Mouse (Mus musculus): ENCODE data around the gene Slc25a34. TPM values are rescaled to one million over a fixed set of nuclear protein-coding genes. Genes with fewer than 3 reads are reported as not detected.

Gene Slc25a34
- polyA plus RNA-seq, 2 experiments: 0.03 TPM; not detected in 1

GRCm38 (mm10) chr4:141653044-141653443 is 29.4 kb upstream of the Slc25a34 start:
- Histone ChIP-seq H3K27ac (no peak overlapping the region), H3K9me3 (ENCODE audit: control insufficient read depth, low read length) (no peaks in the 10 kb centered on the region), H3K4me1 (replicated peaks; ENCODE audit: control insufficient read depth in 2 of 2, insufficient read depth in 2 of 2, low read length in 1 of 2) (peaks cover 0 to 8% of the 10 kb centered on the region in 2 experiments; a peak in 2 of 4 replicates), H3K36me3 (replicated peaks; ENCODE audit: control insufficient read depth, insufficient read depth, low read depth) (no peaks in the 10 kb centered on the region), H3K4me2 (ENCODE audit: low read depth) (no peak overlapping the region), H3K9ac (replicated peaks) (no peak overlapping the region), H3K4me3 (ENCODE audit: insufficient read depth in 1 of 2, low read depth in 2 of 2, low read length in 2 of 2) (no peak overlapping the region), H3K27me3 (ENCODE audit: control insufficient read depth, insufficient read depth, low read length) (no peaks in the 10 kb centered on the region)
- no peak for DNase-seq (ENCODE audit: low read depth in 3 of 3, low spot score in 3 of 3)
- no peak for TF ChIP-seq EP300 (IDR thresholded peaks at IDR 0.05; ENCODE audit: low read depth)
- TF ChIP-seq CTCF (IDR thresholded peaks at IDR 0.05; ENCODE audit: low read depth): no peak
- ATAC-seq (ENCODE audit: insufficient read depth): no peak
- 57% methylated on average over 8 of the region's 8 CpGs for WGBS (ENCODE audit: insufficient replicate concordance)

GRCm38 (mm10) chr4:141651944-141652343 is 28.3 kb upstream of the Slc25a34 start:
- H3K9ac ChIP-seq (replicated peaks): no peak overlapping the region
- ATAC-seq (ENCODE audit: insufficient read depth): no peak
- H3K9me3 ChIP-seq (ENCODE audit: control insufficient read depth, low read length): no peaks in the 10 kb centered on the region
- TF ChIP-seq CTCF (IDR thresholded peaks at IDR 0.05; ENCODE audit: low read depth) (no peak), EP300 (IDR thresholded peaks at IDR 0.05; ENCODE audit: low read depth) (no peak)
- H3K4me1 ChIP-seq (replicated peaks; ENCODE audit: control insufficient read depth in 2 of 2, insufficient read depth in 2 of 2, low read length in 1 of 2): peaks cover 0 to 7% of the 10 kb centered on the region in 2 experiments; a peak in 2 of 4 replicates
- 72% methylated on average over 10 of the region's 10 CpGs for WGBS (ENCODE audit: insufficient replicate concordance)
- H3K27me3 ChIP-seq (ENCODE audit: control insufficient read depth, insufficient read depth, low read length): no peaks in the 10 kb centered on the region
- DNase-seq (ENCODE audit: low read depth in 3 of 3, low spot score in 3 of 3): no peak
- no peak overlapping the region for H3K4me2 ChIP-seq (ENCODE audit: low read depth)
- H3K4me3 ChIP-seq (ENCODE audit: insufficient read depth in 1 of 2, low read depth in 2 of 2, low read length in 2 of 2): no peak overlapping the region
- no peaks in the 10 kb centered on the region for H3K36me3 ChIP-seq (replicated peaks; ENCODE audit: control insufficient read depth, insufficient read depth, low read depth)
- no peak overlapping the region for H3K27ac ChIP-seq

- 77% methylated on average over 6 of the region's 6 CpGs for WGBS (ENCODE audit: insufficient replicate concordance)
- Histone ChIP-seq H3K9ac (replicated peaks) (no peak overlapping the region), H3K27ac (no peak overlapping the region), H3K36me3 (replicated peaks; ENCODE audit: control insufficient read depth, insufficient read depth, low read depth) (no peaks in the 10 kb centered on the region), H3K4me1 (replicated peaks; ENCODE audit: control insufficient read depth in 2 of 2, insufficient read depth in 2 of 2, low read length in 1 of 2) (peaks cover 0 to 2% of the 10 kb centered on the region in 2 experiments; a peak in 2 of 4 replicates), H3K4me2 (ENCODE audit: low read depth) (no peak overlapping the region), H3K27me3 (ENCODE audit: control insufficient read depth, insufficient read depth, low read length) (no peaks in the 10 kb centered on the region), H3K9me3 (ENCODE audit: control insufficient read depth, low read length) (no peaks in the 10 kb centered on the region), H3K4me3 (ENCODE audit: insufficient read depth in 1 of 2, low read depth in 2 of 2, low read length in 2 of 2) (no peak overlapping the region)
- ATAC-seq (ENCODE audit: insufficient read depth) (no peak), DNase-seq (ENCODE audit: low read depth in 3 of 3, low spot score in 3 of 3) (no peak)
- TF ChIP-seq EP300 (IDR thresholded peaks at IDR 0.05; ENCODE audit: low read depth) (no peak), CTCF (IDR thresholded peaks at IDR 0.05; ENCODE audit: low read depth) (no peak)
These were observed 27.7 kb upstream of the Slc25a34 start for GRCm38 (mm10) chr4:141651286-141651685.

GRCm38 (mm10) chr4:141649244-141649643 is 25.6 kb upstream of the Slc25a34 start:
- DNase-seq (ENCODE audit: low read depth in 3 of 3, low spot score in 3 of 3) (no peak), ATAC-seq (ENCODE audit: insufficient read depth) (no peak)
- H3K4me3 ChIP-seq (ENCODE audit: insufficient read depth in 1 of 2, low read depth in 2 of 2, low read length in 2 of 2): no peak overlapping the region
- H3K9me3 ChIP-seq (ENCODE audit: control insufficient read depth, low read length): no peaks in the 10 kb centered on the region
- H3K4me2 ChIP-seq (ENCODE audit: low read depth): no peak overlapping the region
- no peaks in the 10 kb centered on the region for H3K27me3 ChIP-seq (ENCODE audit: control insufficient read depth, insufficient read depth, low read length)
- H3K4me1 ChIP-seq (replicated peaks; ENCODE audit: control insufficient read depth in 2 of 2, insufficient read depth in 2 of 2, low read length in 1 of 2): no peaks in the 10 kb centered on the region
- TF ChIP-seq CTCF (IDR thresholded peaks at IDR 0.05; ENCODE audit: low read depth): no peak
- TF ChIP-seq EP300 (IDR thresholded peaks at IDR 0.05; ENCODE audit: low read depth): no peak
- no peak overlapping the region for H3K27ac ChIP-seq
- no peak overlapping the region for H3K9ac ChIP-seq (replicated peaks)
- H3K36me3 ChIP-seq (replicated peaks; ENCODE audit: control insufficient read depth, insufficient read depth, low read depth): no peaks in the 10 kb centered on the region
- 71% methylated on average over 6 of the region's 6 CpGs for WGBS (ENCODE audit: insufficient replicate concordance)

- H3K9me3 ChIP-seq (ENCODE audit: control insufficient read depth, low read length): no peaks in the 10 kb centered on the region
- H3K4me3 ChIP-seq (ENCODE audit: insufficient read depth in 1 of 2, low read depth in 2 of 2, low read length in 2 of 2): no peak overlapping the region
- no peak overlapping the region for H3K4me2 ChIP-seq (ENCODE audit: low read depth)
- H3K36me3 ChIP-seq (replicated peaks; ENCODE audit: control insufficient read depth, insufficient read depth, low read depth): no peaks in the 10 kb centered on the region
- H3K27me3 ChIP-seq (ENCODE audit: control insufficient read depth, insufficient read depth, low read length): no peaks in the 10 kb centered on the region
- WGBS (ENCODE audit: insufficient replicate concordance): 75% methylated on average over 5 of the region's 5 CpGs
- H3K27ac ChIP-seq: no peak overlapping the region
- no peak for TF ChIP-seq CTCF (IDR thresholded peaks at IDR 0.05; ENCODE audit: low read depth)
- no peak for TF ChIP-seq EP300 (IDR thresholded peaks at IDR 0.05; ENCODE audit: low read depth)
- no peak for ATAC-seq (ENCODE audit: insufficient read depth)
- DNase-seq (ENCODE audit: low read depth in 3 of 3, low spot score in 3 of 3): no peak
- no peak overlapping the region for H3K9ac ChIP-seq (replicated peaks)
- no peaks in the 10 kb centered on the region for H3K4me1 ChIP-seq (replicated peaks; ENCODE audit: control insufficient read depth in 2 of 2, insufficient read depth in 2 of 2, low read length in 1 of 2)
These were observed 24.6 kb upstream of the Slc25a34 start for GRCm38 (mm10) chr4:141648262-141648661.
